Mouse (Mus musculus): ENCODE results near the gene Ccdc106. TPM values are rescaled to one million over a fixed set of nuclear protein-coding genes. Genes with fewer than 3 reads are reported as not detected.
"Not testable (repeated sequence)": the region's sequence is repeated elsewhere in the genome, so short reads cannot be mapped to it uniquely, and the experiment has no call there.

Gene Ccdc106
- total RNA-seq, 2 experiments from 2014 or later, result 0.26 to 0.32 TPM

GRCm38 (mm10) chr7:5014251-5015117, 5.9 kb upstream of the Ccdc106 start, which contains the start of the genes Zfp524 and Fiz1:
Zfp524 (plus strand) TSS chr7:5014415.
Fiz1 (minus strand) TSS chr7:5014697.
- intact Hi-C loops (cut with DNase I), result loop anchor here (2.0 to 10.0 kb wide), 3 partner anchors 46 to 1270 kb away; partner anchors contain the start of genes Ube2s and Zfp667
- DNase-seq, result peak; percentile 99

- peak; percentile 94 to 95 for DNase-seq
- intact Hi-C loops (cut with DNase I), result loop anchor here (2.0 to 10.0 kb wide), 2 partner anchors 45 to 1269 kb away; partner anchors contain the start of gene Zfp667
Observed at GRCm38 (mm10) chr7:5015118-5016001, 5.0 kb upstream of the Ccdc106 start, which contains the start of gene Gm44973. Gm44973 (plus strand) TSS chr7:5015496.

GRCm38 (mm10) chr7:5016057-5016456, 4.3 kb upstream of the Ccdc106 start:
- no peak for DNase-seq
- intact Hi-C loops (cut with DNase I), result loop anchor here (10.0 kb wide), 1 partner anchor 1269 kb away; the partner anchor contains the start of gene Zfp667

GRCm38 (mm10) chr7:5016920-5017319, 3.4 kb upstream of the Ccdc106 start:
- intact Hi-C loops (cut with DNase I), result loop anchor here (10.0 kb wide), 1 partner anchor 1268 kb away; the partner anchor contains the start of gene Zfp667
- no peak for DNase-seq

GRCm38 (mm10) chr7:5017352-5017751, 3.0 kb upstream of the Ccdc106 start:
- intact Hi-C loops (cut with DNase I), result loop anchor here (10.0 kb wide), 1 partner anchor 1267 kb away; the partner anchor contains the start of gene Zfp667
- DNase-seq, result no peak

- no peak for DNase-seq
- intact Hi-C loops (cut with DNase I), result loop anchor here (10.0 kb wide), 1 partner anchor 1267 kb away; the partner anchor contains the start of gene Zfp667
Observed at GRCm38 (mm10) chr7:5017931-5018330, 2.4 kb upstream of the Ccdc106 start.

- not testable (repeated sequence) for DNase-seq
Observed at GRCm38 (mm10) chr7:5019576-5019975, 777 bp upstream of the Ccdc106 start.

GRCm38 (mm10) chr7:5020685-5021084, 332 bp downstream of the Ccdc106 start:
- no peak for DNase-seq
- intact Hi-C loops (cut with DNase I), result loop anchor here (2.0 kb wide), 1 partner anchor 16 kb away; no protein-coding TSS in a partner anchor

More at GRCm38 (mm10) chr7:5019576-5019975, 777 bp upstream of the Ccdc106 start:
- intact Hi-C loops (cut with DNase I), result loop anchor here (10.0 kb wide), 1 partner anchor 1265 kb away; the partner anchor contains the start of gene Zfp667

- intact Hi-C loops (cut with DNase I), result loop anchor here (2.0 kb wide), 1 partner anchor 16 kb away; no protein-coding TSS in a partner anchor
- no peak for DNase-seq
Observed at GRCm38 (mm10) chr7:5021197-5021596, 844 bp downstream of the Ccdc106 start.

GRCm38 (mm10) chr7:5029543-5029942, 9.2 kb downstream of the Ccdc106 start:
- no peak for DNase-seq
- intact Hi-C loops (cut with DNase I), result no loop called here

GRCm38 (mm10) chr7:5029946-5030345, 9.6 kb downstream of the Ccdc106 start:
- DNase-seq, result no peak
- intact Hi-C loops (cut with DNase I), result no loop called here

- intact Hi-C loops (cut with DNase I), result no loop called here
- DNase-seq, result no peak
Observed at GRCm38 (mm10) chr7:5030554-5031275, 10.4 kb downstream of the Ccdc106 start.

GRCm38 (mm10) chr7:5031496-5031895, 11.1 kb downstream of the Ccdc106 start:
- intact Hi-C loops (cut with DNase I), result no loop called here
- no peak for DNase-seq

GRCm38 (mm10) chr7:5033818-5034217, 13.5 kb downstream of the Ccdc106 start, which contains the start of gene 4632433K11Rik:
4632433K11Rik (plus strand) TSS chr7:5034118.
- intact Hi-C loops (cut with DNase I), result no loop called here

GRCm38 (mm10) chr7:5035628-5036027, 15.3 kb downstream of the Ccdc106 start:
- intact Hi-C loops (cut with DNase I), result loop anchor here (2.0 kb wide), 1 partner anchor 15 kb away; the partner anchor contains the start of genes Ccdc106 and Zfp865
- DNase-seq, result no peak

More at GRCm38 (mm10) chr7:5033818-5034217, 13.5 kb downstream of the Ccdc106 start, which contains the start of gene 4632433K11Rik:
- no peak for DNase-seq

GRCm38 (mm10) chr7:5036136-5036535, 15.8 kb downstream of the Ccdc106 start:
- no peak for DNase-seq
- intact Hi-C loops (cut with DNase I), result loop anchor here (2.0 kb wide), 1 partner anchor 15 kb away; the partner anchor contains the start of genes Ccdc106 and Zfp865

GRCm38 (mm10) chr7:5037026-5037425, 16.7 kb downstream of the Ccdc106 start:
- intact Hi-C loops (cut with DNase I), result loop anchor here (2.0 kb wide), 1 partner anchor 16 kb away; the partner anchor contains the start of genes Ccdc106 and Zfp865
- no peak for DNase-seq

- DNase-seq, result no peak
- intact Hi-C loops (cut with DNase I), result loop anchor here (2.0 kb wide), 1 partner anchor 17 kb away; the partner anchor contains the start of genes Ccdc106 and Zfp865
Observed at GRCm38 (mm10) chr7:5037467-5037866, 17.1 kb downstream of the Ccdc106 start.

All from heart, postnatal 10 days (tissue).